Mouse (Mus musculus) heart, adult 2 months (tissue): ENCODE results near the gene Kcnk5. TPM values are rescaled to one million over a fixed set of nuclear protein-coding genes. Genes with fewer than 3 reads are reported as not detected.

Source experiments
- DNase-seq, 2 experiments: peaks; one replicate each; pipeline ENCODE4 v3.0.0; 2021
- H3K27ac ChIP-seq: fragments of 200-600 bp; 2 replicates; pipeline ENCODE4 v1.8.1; 2022
- H3K27me3 ChIP-seq: fragments of 200-500 bp; 2 replicates; pipeline ENCODE4 v1.6.1; 2012; ENCODE audit warnings: mild to moderate bottlenecking, low read length, inconsistent platforms, mixed read lengths; ENCODE audit not compliant: control insufficient read depth, insufficient read depth
- H3K36me3 ChIP-seq: fragments of 200-500 bp; 2 replicates; pipeline ENCODE4 v1.6.1; 2012; ENCODE audit warnings: low read length, inconsistent platforms; ENCODE audit not compliant: control insufficient read depth, insufficient read depth
- H3K4me1 ChIP-seq: fragments of 200-500 bp; 2 replicates; pipeline ENCODE4 v1.6.1; 2011; ENCODE audit warnings: low read length; ENCODE audit not compliant: control insufficient read depth, insufficient read depth
- H3K4me3 ChIP-seq: fragments of 200-600 bp; 2 replicates; pipeline ENCODE4 v1.8.1; 2022
- H3K79me2 ChIP-seq: fragments of 200-500 bp; replicated peaks from 2 replicates; pipeline ENCODE4 v1.6.1; 2012; ENCODE audit warnings: mild to moderate bottlenecking, inconsistent platforms, low read length, moderate library complexity, mixed read lengths; ENCODE audit not compliant: control insufficient read depth, insufficient read depth
- H3K9ac ChIP-seq: fragments of 200-500 bp; 2 replicates; pipeline ENCODE4 v1.6.1; 2012; ENCODE audit warnings: low read depth, mild to moderate bottlenecking, control low read depth, inconsistent platforms, low read length, mixed read lengths
- CTCF ChIP-seq: fragments of 200-600 bp; IDR thresholded peaks from 2 replicates; pipeline ENCODE4 v1.8.1; 2022; ENCODE audit warnings: antibody characterized with exemption, mild to moderate bottlenecking, moderate library complexity
- EP300 ChIP-seq: fragments of 200-500 bp; IDR thresholded peaks from 2 replicates; pipeline ENCODE4 v1.6.1; 2011; ENCODE audit warnings: low read depth, low read length, control low read depth; ENCODE audit not compliant: insufficient read depth
- POLR2A ChIP-seq: fragments of 200-500 bp; IDR thresholded peaks from 2 replicates; pipeline ENCODE4 v1.6.1; 2011; ENCODE audit warnings: mild to moderate bottlenecking, low read depth, low read length, control low read depth; ENCODE audit not compliant: insufficient read depth
- WGBS: fragments of 180-500 bp; shearing (Covaris S2); methylation state at CpG from one replicate; pipeline ENCODE4 v1.1.7; 2018; 5-methylcytosine and 5-hydroxymethylcytosine counted together
- intact Hi-C: fragments of 180-260 bp; cut with DNase I; formaldehyde crosslinking; loops from one replicate; pipeline ENCODE4 v1.15.1; 2025
- polyA plus RNA-seq: library from polyadenylated mRNA; depleted of rRNA; stranded (reverse); fragments of >200 nt; gene quantifications from 2 replicates; pipeline ENCODE4 v1.2.3, GENCODE M21; 2012
- total RNA-seq, 2 experiments: library from RNA; stranded (reverse); gene quantifications; 2 replicates each; pipeline ENCODE4 v1.2.3; 2021

Gene Kcnk5
- total and polyA plus RNA-seq, 3 experiments, result 0.65 to 0.84 (median 0.70) TPM

GRCm38 (mm10) chr14:20225525-20225924 is 43.9 kb upstream of the Kcnk5 start:
- no peaks in the 10 kb centered on the region for H3K79me2 ChIP-seq
- TF ChIP-seq EP300, result no peak
- TF ChIP-seq POLR2A, result no peak
- no peak for TF ChIP-seq CTCF
- no peak overlapping the region for H3K9ac ChIP-seq
- WGBS, result 83% methylated on average over 4 of the region's 4 CpGs
- no peaks in the 10 kb centered on the region for H3K4me1 ChIP-seq
- intact Hi-C loops, result no loop called here
- DNase-seq, result no peak
- H3K4me3 ChIP-seq, result no peak overlapping the region
- no peak overlapping the region for H3K27ac ChIP-seq
- H3K27me3 ChIP-seq, result no peaks in the 10 kb centered on the region
- H3K36me3 ChIP-seq, result no peaks in the 10 kb centered on the region

GRCm38 (mm10) chr14:20224576-20225218 is 43.1 kb upstream of the Kcnk5 start:
- Histone ChIP-seq H3K9ac (no peak overlapping the region), H3K4me3 (no peak overlapping the region), H3K27ac (no peak overlapping the region), H3K27me3 (no peaks in the 10 kb centered on the region), H3K4me1 (no peaks in the 10 kb centered on the region), H3K79me2 (no peaks in the 10 kb centered on the region), H3K36me3 (no peaks in the 10 kb centered on the region)
- DNase-seq, result no peak
- intact Hi-C loops, result no loop called here
- 51% methylated on average over 10 of the region's 10 CpGs for WGBS
- TF ChIP-seq CTCF (no peak), POLR2A (no peak)

- Histone ChIP-seq H3K79me2 (no peaks in the 10 kb centered on the region), H3K4me1 (no peaks in the 10 kb centered on the region), H3K27me3 (no peaks in the 10 kb centered on the region), H3K4me3 (no peak overlapping the region), H3K27ac (no peak overlapping the region), H3K36me3 (no peaks in the 10 kb centered on the region), H3K9ac (no peak overlapping the region)
- no peak for TF ChIP-seq EP300
- no peak for TF ChIP-seq CTCF
- TF ChIP-seq POLR2A, result no peak
- intact Hi-C loops, result no loop called here
- DNase-seq, result no peak
- WGBS, result 16% methylated on average over 4 of the region's 4 CpGs
Observed at GRCm38 (mm10) chr14:20224163-20224562, 42.6 kb upstream of the Kcnk5 start.

- H3K36me3 ChIP-seq, result no peaks in the 10 kb centered on the region
- intact Hi-C loops, result no loop called here
- no peaks in the 10 kb centered on the region for H3K27me3 ChIP-seq
- no peak for DNase-seq
- TF ChIP-seq EP300, result no peak
- TF ChIP-seq CTCF, result no peak
- no peak for TF ChIP-seq POLR2A
- H3K9ac ChIP-seq, result no peak overlapping the region
- WGBS, result 63% methylated on average over 5 of the region's 5 CpGs
- no peak overlapping the region for H3K27ac ChIP-seq
- no peak overlapping the region for H3K4me3 ChIP-seq
- no peaks in the 10 kb centered on the region for H3K4me1 ChIP-seq
- no peaks in the 10 kb centered on the region for H3K79me2 ChIP-seq
Observed at GRCm38 (mm10) chr14:20223253-20223652, 41.6 kb upstream of the Kcnk5 start.

- 72% methylated on average over 7 of the region's 7 CpGs for WGBS
- intact Hi-C loops, result no loop called here
Observed at GRCm38 (mm10) chr14:20221083-20221482, 39.5 kb upstream of the Kcnk5 start.

GRCm38 (mm10) chr14:20219849-20220248 is 38.2 kb upstream of the Kcnk5 start:
- no peak for TF ChIP-seq EP300
- no peak for TF ChIP-seq POLR2A
- TF ChIP-seq CTCF, result no peak
- Histone ChIP-seq H3K79me2 (no peaks in the 10 kb centered on the region), H3K27ac (no peak overlapping the region), H3K36me3 (no peaks in the 10 kb centered on the region), H3K4me1 (no peaks in the 10 kb centered on the region), H3K4me3 (no peak overlapping the region), H3K27me3 (no peaks in the 10 kb centered on the region), H3K9ac (no peak overlapping the region)
- intact Hi-C loops, result no loop called here
- WGBS, result 71% methylated on average over 1 of the region's 1 CpGs
- no peak for DNase-seq

More at GRCm38 (mm10) chr14:20221083-20221482, 39.5 kb upstream of the Kcnk5 start:
- TF ChIP-seq CTCF (no peak), POLR2A (no peak), EP300 (no peak)
- Histone ChIP-seq H3K4me1 (no peaks in the 10 kb centered on the region), H3K27ac (no peak overlapping the region), H3K36me3 (no peaks in the 10 kb centered on the region), H3K4me3 (no peak overlapping the region), H3K9ac (no peak overlapping the region), H3K79me2 (no peaks in the 10 kb centered on the region), H3K27me3 (no peaks in the 10 kb centered on the region)
- no peak for DNase-seq
